Mouse (Mus musculus) stomach, embryonic 15.5 days (tissue): ENCODE measurements at regions not wholly inside any gene's neighbourhood (a gene's known extent, or its start where the extent isn't known, plus 50 kb on each side); places are given as distances from the start of the nearest gene placed in this dataset.

ENCODE experiments used
- ATAC-seq: fragments of 200-750 bp; cut with Nextera tagmentation; 2 replicates; pipeline ENCODE4 v1.8.0; 2017; ENCODE audit warnings: low read depth, moderate number of reproducible peaks, moderate TSS enrichment; ENCODE audit not compliant: insufficient read depth, low FRiP score
- H3K27ac ChIP-seq: fragments of 300-500 bp; sonication (generic); 2 replicates; pipeline ENCODE4 v1.5.1; 2015; ENCODE audit warnings: mild to moderate bottlenecking, inconsistent platforms
- H3K27me3 ChIP-seq: fragments of 300-500 bp; sonication (generic); replicated peaks from 2 replicates; pipeline ENCODE4 v1.6.1; 2015; ENCODE audit warnings: inconsistent platforms
- H3K36me3 ChIP-seq: fragments of 300-500 bp; sonication (generic); 2 replicates; pipeline ENCODE4 v1.6.1; 2015; ENCODE audit warnings: inconsistent platforms
- H3K4me1 ChIP-seq: fragments of 300-500 bp; sonication (generic); 2 replicates; pipeline ENCODE4 v1.6.1; 2015; ENCODE audit warnings: inconsistent platforms
- H3K4me2 ChIP-seq: fragments of 300-500 bp; sonication (generic); 2 replicates; pipeline ENCODE4 v1.6.1; 2015; ENCODE audit warnings: mild to moderate bottlenecking, inconsistent platforms
- H3K4me3 ChIP-seq: fragments of 300-500 bp; sonication (generic); replicated peaks from 2 replicates; pipeline ENCODE4 v1.5.1; 2015; ENCODE audit warnings: inconsistent platforms
- H3K9ac ChIP-seq: fragments of 300-500 bp; sonication (generic); 2 replicates; pipeline ENCODE4 v1.6.1; 2015; ENCODE audit warnings: inconsistent platforms
- H3K9me3 ChIP-seq: fragments of 300-500 bp; sonication (generic); 2 replicates; pipeline ENCODE4 v1.6.1; 2016; ENCODE audit warnings: inconsistent platforms
- WGBS: fragments of 180-500 bp; shearing (Covaris S2); methylation state at CpG from one replicate; pipeline ENCODE4 v1.1.7; 2015; 5-methylcytosine and 5-hydroxymethylcytosine counted together

GRCm38 (mm10) chr2:114918420-114919332 lies 263.9 kb upstream of the Dph6 start:
- Histone ChIP-seq H3K9me3 (no peaks in the 10 kb centered on the region), H3K27ac (no peak overlapping the region), H3K9ac (no peak overlapping the region), H3K4me2 (no peak overlapping the region), H3K36me3 (no peaks in the 10 kb centered on the region), H3K4me1 (no peaks in the 10 kb centered on the region), H3K27me3 (no peaks in the 10 kb centered on the region), H3K4me3 (no peak overlapping the region)
- no peak for ATAC-seq
- WGBS, result 81% methylated on average over 16 of the region's 16 CpGs

GRCm38 (mm10) chr2:114923911-114924310 lies 269.1 kb upstream of the Dph6 start:
- Histone ChIP-seq H3K9me3 (no peaks in the 10 kb centered on the region), H3K27me3 (no peaks in the 10 kb centered on the region), H3K4me2 (no peak overlapping the region), H3K4me1 (no peaks in the 10 kb centered on the region), H3K9ac (no peak overlapping the region), H3K36me3 (no peaks in the 10 kb centered on the region), H3K4me3 (no peak overlapping the region), H3K27ac (no peak overlapping the region)
- 61% methylated on average over 2 of the region's 2 CpGs for whole genome bisulfite sequencing
- ATAC-seq, result no peak

GRCm38 (mm10) chr2:114935436-114935835 lies 280.7 kb upstream of the Dph6 start:
- no peak for ATAC-seq
- H3K9me3 ChIP-seq, result no peaks in the 10 kb centered on the region
- 78% methylated on average over 3 of the region's 3 CpGs for WGBS
- H3K4me3 ChIP-seq, result no peak overlapping the region
- no peak overlapping the region for H3K27ac ChIP-seq
- H3K27me3 ChIP-seq, result no peaks in the 10 kb centered on the region
- H3K4me2 ChIP-seq, result no peak overlapping the region
- no peak overlapping the region for H3K9ac ChIP-seq
- H3K36me3 ChIP-seq, result no peaks in the 10 kb centered on the region
- H3K4me1 ChIP-seq, result no peaks in the 10 kb centered on the region

DNA sequence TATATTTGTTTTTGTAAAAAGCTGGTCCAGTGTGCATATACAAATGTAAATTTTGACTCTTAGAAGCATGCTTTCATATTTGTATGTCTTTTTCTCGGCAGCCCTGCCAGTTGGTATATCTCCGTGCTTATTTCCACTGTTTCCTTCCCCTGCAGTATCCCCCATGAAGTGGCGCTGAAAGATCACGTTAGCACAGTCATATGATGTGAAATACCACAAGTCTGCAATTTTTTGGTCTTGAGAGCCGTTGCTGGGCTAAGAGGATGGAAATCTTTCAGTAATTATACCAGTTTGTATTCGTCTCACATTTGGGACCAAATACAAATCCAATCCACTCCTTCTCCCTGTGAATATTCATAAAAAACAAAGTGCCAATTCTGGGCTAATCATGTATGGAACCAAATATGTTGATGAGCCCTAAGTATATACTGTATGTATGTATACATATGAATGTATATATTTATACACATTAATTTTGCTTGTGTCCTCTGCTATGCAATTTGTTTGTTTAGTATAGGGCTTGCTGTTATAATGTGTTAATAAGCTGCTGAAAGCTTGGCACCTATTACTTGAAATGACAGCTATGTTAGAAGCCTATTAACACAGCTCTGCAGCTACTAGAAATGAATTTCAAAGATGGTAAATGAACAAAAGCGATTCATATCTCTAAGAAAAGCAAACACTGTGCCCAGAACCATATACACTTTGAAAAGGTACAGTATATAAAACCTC lies 283.8 kb upstream of the Dph6 start:
- Histone ChIP-seq H3K27ac (no peak overlapping the region), H3K27me3 (no peaks in the 10 kb centered on the region), H3K9ac (no peak overlapping the region), H3K4me2 (no peak overlapping the region), H3K36me3 (no peaks in the 10 kb centered on the region), H3K4me1 (no peaks in the 10 kb centered on the region), H3K4me3 (no peak overlapping the region), H3K9me3 (no peaks in the 10 kb centered on the region)
- ATAC-seq, result no peak
- 48% methylated on average over 7 of the region's 7 CpGs for WGBS

DNA sequence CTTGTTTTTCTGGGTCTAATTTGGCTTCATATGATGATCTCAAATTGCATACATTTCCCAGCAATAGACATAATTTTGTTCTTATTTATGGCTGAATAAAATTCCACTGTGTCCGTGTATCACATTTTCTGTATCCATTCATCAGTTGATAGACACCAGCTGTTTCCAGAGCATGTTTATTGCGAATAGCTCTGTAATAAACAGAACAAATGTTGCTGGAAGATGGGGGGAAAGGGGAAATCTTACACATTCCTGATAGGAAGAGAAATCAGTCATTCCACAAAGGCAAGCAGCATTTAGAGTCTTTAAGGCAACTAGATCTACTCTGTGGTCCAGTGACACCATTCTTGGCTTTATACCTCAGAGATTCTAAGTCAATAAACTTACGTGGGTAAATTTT lies 311.3 kb upstream of the Dph6 start:
- Histone ChIP-seq H3K4me2 (no peak overlapping the region), H3K27ac (no peak overlapping the region), H3K9ac (no peak overlapping the region), H3K36me3 (no peaks in the 10 kb centered on the region), H3K4me1 (no peaks in the 10 kb centered on the region), H3K9me3 (no peaks in the 10 kb centered on the region), H3K4me3 (no peak overlapping the region), H3K27me3 (no peaks in the 10 kb centered on the region)
- no peak for ATAC-seq
- WGBS, result 51% methylated on average over 3 of the region's 3 CpGs

DNA sequence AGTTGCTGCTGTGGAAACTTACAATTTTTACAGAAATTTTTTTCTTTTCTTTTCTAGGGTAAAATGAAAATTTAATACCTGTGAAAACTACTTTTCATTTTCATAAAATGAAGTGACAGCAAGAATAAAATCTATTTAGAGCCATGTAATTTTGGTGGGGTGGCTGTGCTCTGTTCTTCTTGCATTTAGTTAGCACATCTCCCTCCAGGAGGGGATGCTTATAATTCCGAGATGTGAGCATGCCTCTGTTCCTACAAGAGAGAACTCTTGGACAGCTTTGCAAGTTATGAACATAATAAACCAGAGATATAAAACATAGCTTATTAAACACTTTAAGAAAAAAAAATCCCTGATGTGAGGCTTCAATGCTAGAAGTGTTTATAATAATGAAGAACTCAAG lies 313.9 kb upstream of the Dph6 start:
- ATAC-seq, result no peak
- no peaks in the 10 kb centered on the region for H3K4me1 ChIP-seq
- H3K27ac ChIP-seq, result no peak overlapping the region
- H3K9ac ChIP-seq, result no peak overlapping the region
- no peaks in the 10 kb centered on the region for H3K36me3 ChIP-seq
- no peaks in the 10 kb centered on the region for H3K27me3 ChIP-seq
- no peaks in the 10 kb centered on the region for H3K9me3 ChIP-seq
- 41% methylated on average over 1 of the region's 1 CpGs for WGBS
- H3K4me3 ChIP-seq, result no peak overlapping the region
- no peak overlapping the region for H3K4me2 ChIP-seq

- ATAC-seq, result no peak
- no peaks in the 10 kb centered on the region for H3K9me3 ChIP-seq
- H3K27me3 ChIP-seq, result no peaks in the 10 kb centered on the region
- no peaks in the 10 kb centered on the region for H3K36me3 ChIP-seq
- no peak overlapping the region for H3K4me3 ChIP-seq
- no peak overlapping the region for H3K9ac ChIP-seq
- H3K4me2 ChIP-seq, result no peak overlapping the region
- H3K27ac ChIP-seq, result no peak overlapping the region
- H3K4me1 ChIP-seq, result no peaks in the 10 kb centered on the region
Observed at GRCm38 (mm10) chr2:114993419-114993818, 338.7 kb upstream of the Dph6 start.

GRCm38 (mm10) chr2:114993882-114994281 lies 339.1 kb upstream of the Dph6 start:
- Histone ChIP-seq H3K9ac (no peak overlapping the region), H3K4me2 (no peak overlapping the region), H3K36me3 (no peaks in the 10 kb centered on the region), H3K27me3 (no peaks in the 10 kb centered on the region), H3K4me3 (no peak overlapping the region), H3K9me3 (no peaks in the 10 kb centered on the region), H3K4me1 (no peaks in the 10 kb centered on the region), H3K27ac (no peak overlapping the region)
- no peak for ATAC-seq
- WGBS, result 68% methylated on average over 2 of the region's 2 CpGs

GRCm38 (mm10) chr2:114994691-114995347 lies 340.1 kb upstream of the Dph6 start:
- H3K4me1 ChIP-seq, result no peaks in the 10 kb centered on the region
- no peaks in the 10 kb centered on the region for H3K27me3 ChIP-seq
- no peak overlapping the region for H3K4me2 ChIP-seq
- H3K9ac ChIP-seq, result no peak overlapping the region
- no peak overlapping the region for H3K27ac ChIP-seq
- H3K9me3 ChIP-seq, result no peaks in the 10 kb centered on the region
- no peak for ATAC-seq
- H3K4me3 ChIP-seq, result no peak overlapping the region
- H3K36me3 ChIP-seq, result no peaks in the 10 kb centered on the region
- 62% methylated on average over 2 of the region's 2 CpGs for WGBS

- WGBS, result 88% methylated on average over 1 of the region's 1 CpGs
- no peaks in the 10 kb centered on the region for H3K9me3 ChIP-seq
- no peak for ATAC-seq
- H3K4me1 ChIP-seq, result no peaks in the 10 kb centered on the region
- no peaks in the 10 kb centered on the region for H3K27me3 ChIP-seq
- H3K36me3 ChIP-seq, result no peaks in the 10 kb centered on the region
- no peak overlapping the region for H3K4me2 ChIP-seq
- H3K9ac ChIP-seq, result no peak overlapping the region
- no peak overlapping the region for H3K4me3 ChIP-seq
- no peak overlapping the region for H3K27ac ChIP-seq
Observed at GRCm38 (mm10) chr2:115013916-115014315, 359.2 kb upstream of the Dph6 start.

DNA sequence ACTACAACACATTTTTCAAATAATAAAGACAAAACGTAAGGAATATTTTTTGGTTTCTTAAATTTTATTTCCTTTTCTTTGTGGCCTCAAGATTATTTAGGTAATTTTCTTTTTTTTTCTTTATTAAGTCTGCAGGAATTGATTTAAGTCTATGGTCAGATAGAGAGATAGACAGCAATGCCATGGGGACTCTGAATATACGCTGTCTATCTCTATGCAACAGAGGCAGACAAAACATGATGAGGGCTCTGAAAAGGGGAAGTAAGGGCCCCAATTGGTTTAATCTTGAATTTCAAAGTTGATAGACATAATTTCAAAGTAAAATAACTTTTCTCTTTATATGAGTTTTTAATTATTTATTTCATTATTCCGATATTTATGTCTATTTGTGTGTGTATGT lies 372.0 kb upstream of the Dph6 start:
- Histone ChIP-seq H3K27ac (no peak overlapping the region), H3K9me3 (no peaks in the 10 kb centered on the region), H3K27me3 (no peaks in the 10 kb centered on the region), H3K4me3 (no peak overlapping the region), H3K9ac (no peak overlapping the region), H3K36me3 (no peaks in the 10 kb centered on the region), H3K4me2 (no peak overlapping the region), H3K4me1 (no peaks in the 10 kb centered on the region)
- 85% methylated on average over 3 of the region's 3 CpGs for WGBS
- no peak for ATAC-seq

GRCm38 (mm10) chr2:115031134-115031533 lies 376.4 kb upstream of the Dph6 start:
- Histone ChIP-seq H3K27ac (no peak overlapping the region), H3K4me3 (no peak overlapping the region), H3K36me3 (no peaks in the 10 kb centered on the region), H3K4me1 (no peaks in the 10 kb centered on the region), H3K4me2 (no peak overlapping the region), H3K9ac (no peak overlapping the region), H3K9me3 (no peaks in the 10 kb centered on the region), H3K27me3 (no peaks in the 10 kb centered on the region)
- WGBS, result 63% methylated on average over 2 of the region's 2 CpGs
- ATAC-seq, result no peak
